Mouse (Mus musculus) fat pad, adult 2 months (tissue): ENCODE results near the gene Hcn3.

Experiments
- DNase-seq: peaks from one replicate; pipeline ENCODE4 v3.0.0-alpha.2; 2011; ENCODE audit warnings: low read depth, low spot score; ENCODE audit errors: extremely low read depth

Gene Hcn3

DNA sequence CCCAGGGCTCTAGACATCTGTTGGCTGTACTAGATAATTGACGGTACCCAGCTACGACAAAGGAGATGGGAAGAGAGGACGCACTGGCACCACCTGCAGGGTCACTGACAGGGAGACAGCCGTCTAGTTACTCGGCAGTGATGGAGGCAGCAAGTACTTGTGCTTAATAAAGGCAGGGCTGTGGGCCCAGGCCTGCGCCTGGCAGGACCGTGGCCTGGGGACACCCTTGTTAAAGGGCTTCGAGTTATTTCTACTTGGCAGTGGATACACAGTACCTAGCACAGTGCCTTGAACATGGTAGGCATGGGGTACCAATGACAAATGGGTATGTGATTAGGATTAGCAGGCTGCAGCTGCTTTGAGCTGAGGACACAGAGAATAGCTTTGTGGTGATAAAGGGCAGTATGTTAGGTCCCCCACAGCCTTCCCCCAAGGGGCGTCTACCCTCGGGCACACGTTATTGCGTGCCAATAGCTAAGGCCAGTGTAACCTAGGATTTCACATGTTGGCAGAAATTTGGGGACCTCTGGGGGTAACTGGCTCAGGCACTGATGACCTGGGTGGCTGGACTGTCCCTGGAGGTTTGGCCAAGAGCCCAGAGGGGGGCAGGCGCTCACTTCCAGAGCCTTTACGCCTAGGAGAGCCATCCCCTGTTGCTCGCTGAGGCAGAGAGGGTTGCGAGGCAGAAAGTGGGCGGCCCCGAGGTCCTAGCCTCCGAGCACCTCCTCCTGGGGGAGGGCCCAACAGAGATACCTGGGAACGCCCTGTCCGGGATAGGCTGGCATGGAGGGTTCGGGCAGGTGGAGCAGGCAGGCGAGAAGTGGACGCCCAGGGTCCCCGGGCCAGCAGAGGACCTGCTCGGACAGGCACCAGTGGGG lies 12.7 kb downstream of the Hcn3 start:
- no peak for DNase-seq

DNA sequence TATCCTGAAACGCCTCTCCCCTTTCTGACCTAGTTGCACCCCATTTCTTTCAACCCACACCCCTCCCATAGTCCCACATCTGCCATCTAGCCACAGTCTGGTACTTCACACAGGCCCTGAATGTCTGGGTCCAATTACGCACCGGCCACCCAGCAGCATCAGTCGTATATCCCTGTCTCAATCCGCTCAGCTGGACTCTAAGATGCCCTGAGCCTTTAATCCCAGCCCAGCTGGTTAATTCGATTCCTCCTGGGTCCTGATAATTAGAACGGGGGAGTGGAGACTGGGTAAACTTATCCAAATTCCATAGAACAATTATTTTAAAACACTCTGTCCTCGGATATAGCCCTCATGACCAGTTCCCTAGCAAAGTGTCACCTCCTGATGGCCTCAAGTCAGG lies 14.4 kb downstream of the Hcn3 start:
- no peak for DNase-seq

GRCm38 (mm10) chr3:89144821-89145220 lies 15.2 kb downstream of the Hcn3 start:
- DNase-seq = no peak

DNA sequence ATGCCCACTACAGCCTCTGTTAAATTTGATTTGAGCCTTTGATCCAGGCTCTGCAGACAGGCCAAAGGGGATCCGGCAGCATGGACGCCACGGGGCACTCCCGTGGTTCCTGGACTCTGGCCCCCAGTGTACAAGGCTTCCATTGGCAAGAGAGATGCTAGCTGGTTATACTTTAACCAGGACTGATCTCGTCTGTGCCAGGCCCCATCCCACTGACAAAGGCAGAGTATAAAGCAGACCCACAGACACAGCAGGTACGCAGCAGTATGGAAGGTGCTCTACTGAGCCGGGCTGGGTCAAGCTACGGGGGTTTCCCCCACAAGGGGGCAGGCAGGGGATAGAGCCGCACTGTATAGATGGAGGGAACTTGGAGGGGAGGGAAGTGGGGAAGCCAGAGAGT lies 23.6 kb downstream of the Hcn3 start:
- no peak for DNase-seq

GRCm38 (mm10) chr3:89135958-89136357 lies 24.0 kb downstream of the Hcn3 start, which contains the start of gene Pklr:
TSS of gene Pklr (plus strand) at chr3:89136142.
- DNase-seq = no peak

GRCm38 (mm10) chr3:89133752-89134151 lies 26.2 kb downstream of the Hcn3 start:
- DNase-seq = no peak

- DNase-seq = no peak
These were observed 26.9 kb downstream of the Hcn3 start for GRCm38 (mm10) chr3:89133063-89133450.

DNA sequence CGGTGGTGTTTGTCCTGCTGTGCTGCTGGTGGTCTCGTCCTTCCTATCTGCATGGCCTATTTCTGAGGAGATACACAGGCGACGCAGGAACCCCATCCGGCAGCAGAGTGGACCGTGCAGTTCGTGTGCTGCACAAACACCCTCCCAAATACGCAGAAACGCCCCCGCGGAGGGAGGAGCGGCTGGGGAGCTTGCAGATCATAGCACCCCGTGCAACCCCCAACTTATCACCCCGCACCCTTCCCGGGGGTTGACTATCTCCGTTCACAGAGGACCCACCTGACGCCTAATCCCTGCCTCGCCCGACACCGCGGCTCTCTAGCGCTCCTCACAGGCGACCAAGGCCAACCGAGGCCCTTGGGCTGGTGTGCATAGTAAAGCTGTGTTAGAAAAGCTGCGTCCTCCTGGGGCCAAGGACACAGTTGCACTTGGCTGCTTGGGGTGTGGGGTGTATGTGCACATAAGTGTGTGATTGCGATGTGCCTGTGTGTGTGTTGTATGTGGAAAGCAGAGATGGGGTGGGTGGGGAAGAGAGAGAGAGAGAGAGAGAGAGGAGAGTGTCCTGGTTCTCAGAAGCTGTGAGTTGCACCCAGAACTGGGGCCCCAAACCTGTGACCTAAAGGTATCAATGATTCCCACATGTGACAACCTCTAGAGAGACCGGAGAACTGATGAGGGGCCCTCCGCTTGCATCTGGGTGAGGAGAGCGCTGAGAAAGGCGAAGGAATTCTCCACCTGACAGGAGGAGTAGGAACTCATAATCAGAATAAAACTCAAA lies 27.5 kb downstream of the Hcn3 start:
- no peak for DNase-seq

GRCm38 (mm10) chr3:89131816-89132215 lies 28.2 kb downstream of the Hcn3 start:
- DNase-seq = no peak

GRCm38 (mm10) chr3:89129908-89130307 lies 30.1 kb downstream of the Hcn3 start:
- DNase-seq = no peak

DNA sequence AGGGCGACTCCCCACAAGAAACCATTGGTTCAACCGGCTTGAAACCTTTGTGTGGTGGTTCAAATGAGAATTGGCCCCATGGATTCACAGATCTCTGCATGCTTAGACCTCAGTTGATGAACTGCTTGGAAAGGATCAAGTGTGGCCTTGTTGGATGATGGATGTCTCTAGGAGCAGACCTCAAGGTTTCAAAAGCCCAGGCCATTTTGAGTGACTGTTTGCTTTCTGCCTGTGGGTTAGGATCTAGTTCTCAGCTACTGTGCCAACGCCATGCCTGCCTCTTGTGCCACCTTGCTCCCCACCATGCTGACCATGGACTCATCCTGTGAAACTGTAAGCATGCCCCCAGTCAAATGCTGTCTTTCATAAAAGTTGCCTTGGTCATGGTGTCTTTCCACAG lies 34.0 kb downstream of the Hcn3 start:
- DNase-seq = no peak

GRCm38 (mm10) chr3:89124241-89124640 lies 35.8 kb downstream of the Hcn3 start:
- no peak for DNase-seq

GRCm38 (mm10) chr3:89123313-89123712 lies 36.7 kb downstream of the Hcn3 start:
- no peak for DNase-seq

DNA sequence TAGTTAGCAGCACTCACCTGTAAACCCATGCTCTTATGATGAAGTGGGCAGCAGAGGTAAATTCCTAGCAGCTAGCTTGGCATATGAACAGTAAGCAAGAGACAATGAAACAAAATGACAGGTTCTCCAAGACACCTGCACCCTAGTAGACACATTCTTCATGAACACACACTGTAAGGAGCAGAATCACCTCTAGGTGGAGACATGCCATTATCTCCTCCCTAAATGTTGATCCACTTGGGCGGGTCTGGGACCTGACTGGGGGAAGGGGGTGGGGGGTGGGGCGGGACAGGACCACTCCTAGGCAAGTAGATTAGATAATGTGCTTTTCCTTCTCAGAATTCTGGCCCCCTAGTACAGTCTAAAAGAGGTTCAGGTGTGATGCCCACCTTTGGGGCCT lies 44.5 kb downstream of the Hcn3 start:
- no peak for DNase-seq

DNA sequence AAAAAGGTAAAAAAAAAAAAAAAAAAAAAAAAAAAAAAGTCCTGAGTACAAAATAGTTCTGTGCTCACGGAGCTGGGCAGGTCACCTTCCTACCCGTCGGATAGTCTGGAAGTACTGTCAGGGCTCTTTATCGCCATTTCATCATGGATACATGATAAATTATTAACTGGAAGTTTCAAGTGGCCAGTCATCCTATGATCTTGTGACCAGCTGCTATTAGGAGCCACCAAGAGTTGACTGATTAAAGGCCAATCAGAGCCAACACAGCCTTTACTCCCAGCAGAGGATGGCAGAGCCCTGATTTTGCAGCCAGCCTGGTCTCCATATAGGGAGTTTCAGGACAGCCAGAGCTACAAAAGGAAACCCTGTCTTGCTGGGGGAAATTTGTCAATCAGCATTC lies 46.9 kb downstream of the Hcn3 start:
- DNase-seq = no peak

DNA sequence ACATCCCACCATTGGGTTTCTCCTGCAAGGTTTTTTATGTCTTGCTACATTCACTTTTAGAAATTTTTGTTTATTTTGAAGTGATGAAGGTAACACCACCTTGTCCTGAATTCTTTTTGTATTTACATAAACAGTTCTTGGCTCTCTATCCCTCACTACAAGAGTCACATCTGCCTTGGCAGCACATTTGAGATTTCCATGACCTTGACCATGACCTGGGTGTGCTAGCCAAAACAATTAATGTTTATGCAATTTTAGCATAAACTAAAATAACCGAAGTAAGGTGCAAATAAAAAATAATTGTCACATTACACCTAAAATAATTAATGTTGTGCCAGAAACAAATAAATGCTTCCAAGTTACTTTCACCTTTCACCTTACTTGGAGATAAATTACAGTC lies 51.9 kb downstream of the Hcn3 start:
- no peak for DNase-seq

DNA sequence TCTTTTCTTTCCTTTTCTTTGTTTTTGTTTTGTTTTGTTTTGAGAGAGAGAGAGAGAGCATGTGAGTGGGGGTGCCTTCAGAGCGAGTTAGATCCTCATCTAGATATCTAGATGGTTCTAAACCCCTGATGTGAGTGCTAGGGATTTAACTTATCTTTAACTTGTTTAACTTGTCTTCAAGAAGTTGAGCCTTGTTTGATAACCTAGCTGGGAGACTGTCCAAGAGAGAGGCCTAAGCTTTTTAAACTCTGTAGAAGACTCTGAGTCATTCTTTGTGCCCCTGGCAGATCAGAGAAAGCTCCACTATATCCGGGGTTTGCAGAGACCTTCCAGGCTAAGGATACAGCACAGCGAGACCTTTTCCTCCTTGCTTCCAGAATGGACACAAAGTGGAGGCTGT lies 52.5 kb downstream of the Hcn3 start:
- no peak for DNase-seq

GRCm38 (mm10) chr3:89106881-89107280 lies 53.1 kb downstream of the Hcn3 start:
- DNase-seq = no peak

DNA sequence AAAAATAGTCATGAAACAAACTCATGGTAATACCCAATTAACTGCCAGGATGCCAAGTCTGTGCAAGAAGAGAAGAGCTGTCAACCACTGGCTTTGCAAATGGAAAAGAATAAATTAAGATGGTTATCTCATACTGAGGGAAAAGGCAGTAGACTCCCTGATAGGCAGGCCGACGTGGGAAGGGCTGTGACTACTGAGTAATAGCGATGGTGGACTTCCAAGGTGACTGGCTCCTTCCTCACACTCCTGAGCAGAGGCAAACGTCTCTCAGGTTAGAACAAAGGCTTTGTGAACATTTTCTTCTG lies 56.8 kb downstream of the Hcn3 start:
- DNase-seq = no peak

- DNase-seq = no peak
These were observed 57.3 kb downstream of the Hcn3 start for GRCm38 (mm10) chr3:89102495-89103290.

GRCm38 (mm10) chr3:89101812-89102494 lies 58.0 kb downstream of the Hcn3 start, which contains the start of gene Fdps:
TSS of gene Fdps (minus strand) at chr3:89101959.
- peak; percentile 98 for DNase-seq
